Mouse (Mus musculus) hindbrain, embryonic 16.5 days (tissue): ENCODE data around the gene Radil. TPM values are rescaled to one million over a fixed set of nuclear protein-coding genes. Genes with fewer than 3 reads are reported as not detected.

Experiments used
- ATAC-seq: fragments of 200-750 bp; cut with Nextera tagmentation; 2 replicates; pipeline ENCODE4 v1.8.0; 2017; ENCODE audit warnings: moderate TSS enrichment, moderate library complexity
- H3K27ac ChIP-seq: fragments of 300-500 bp; sonication (generic); 2 replicates; pipeline ENCODE4 v1.5.1; 2014; ENCODE audit warnings: low read depth, mild to moderate bottlenecking, control low read depth, low read length, moderate library complexity
- H3K27me3 ChIP-seq: fragments of 300-500 bp; sonication (generic); replicated peaks from 2 replicates; pipeline ENCODE4 v1.6.1; 2014; ENCODE audit warnings: low read length; ENCODE audit not compliant: control insufficient read depth, insufficient read depth
- H3K36me3 ChIP-seq: fragments of 300-500 bp; sonication (generic); 2 replicates; pipeline ENCODE4 v1.6.1; 2014; ENCODE audit warnings: mild to moderate bottlenecking, low read length, moderate library complexity, mixed read lengths; ENCODE audit not compliant: control insufficient read depth, insufficient read depth
- H3K4me1 ChIP-seq: fragments of 300-500 bp; sonication (generic); 2 replicates; pipeline ENCODE4 v1.6.1; 2014; ENCODE audit warnings: low read depth, low read length; ENCODE audit not compliant: control insufficient read depth, insufficient read depth
- H3K4me2 ChIP-seq: fragments of 300-500 bp; sonication (generic); 2 replicates; pipeline ENCODE4 v1.6.1; 2014; ENCODE audit warnings: mild to moderate bottlenecking, low read length, control low read depth, moderate library complexity
- H3K4me3 ChIP-seq: fragments of 300-500 bp; sonication (generic); 2 replicates; pipeline ENCODE4 v1.5.1; 2014; ENCODE audit warnings: mild to moderate bottlenecking, low read length, control low read depth, moderate library complexity
- H3K9ac ChIP-seq: fragments of 300-500 bp; sonication (generic); 2 replicates; pipeline ENCODE4 v1.6.1; 2014; ENCODE audit warnings: low read depth, mild to moderate bottlenecking, control low read depth, low read length, moderate library complexity
- H3K9me3 ChIP-seq: fragments of 300-500 bp; sonication (generic); 2 replicates; pipeline ENCODE4 v1.6.1; 2014; ENCODE audit warnings: mild to moderate bottlenecking, low read length, moderate library complexity; ENCODE audit not compliant: control insufficient read depth
- WGBS: fragments of 180-500 bp; shearing (Covaris S2); extraction: QIAGEN DNeasy Blood & Tissue Kit; methylation state at CpG from one replicate; pipeline ENCODE4 v1.1.7; 2014; 5-methylcytosine and 5-hydroxymethylcytosine counted together
- polyA plus RNA-seq: library from polyadenylated mRNA; unstranded; fragments of >200 nt; fragmentation: Nextera tagmentation; extraction: Ambion mirVana; gene quantifications from 2 replicates; pipeline ENCODE4 v1.2.1, GENCODE M21; 2015

The Radil gene
- polyA plus RNA-seq, 1 experiment from 2014 or later, result 24.3 TPM

GRCm38 (mm10) chr5:142439911-142440432, 110.9 kb downstream of the Radil start:
- WGBS, result 3% methylated on average over 11 of the region's 12 CpGs
- Histone ChIP-seq H3K27ac (peak overlapping the region; percentile 80), H3K9me3 (no peaks in the 10 kb centered on the region), H3K4me2 (peak overlapping the region; percentile 54), H3K36me3 (peaks cover 14% of the 10 kb centered on the region), H3K27me3 (no peaks in the 10 kb centered on the region), H3K4me3 (peak overlapping the region; percentile 20), H3K4me1 (peaks cover 22% of the 10 kb centered on the region), H3K9ac (peak overlapping the region; percentile 32; the same call in 1 of the 2 replicates)
- ATAC-seq, result peak; percentile 77

DNA sequence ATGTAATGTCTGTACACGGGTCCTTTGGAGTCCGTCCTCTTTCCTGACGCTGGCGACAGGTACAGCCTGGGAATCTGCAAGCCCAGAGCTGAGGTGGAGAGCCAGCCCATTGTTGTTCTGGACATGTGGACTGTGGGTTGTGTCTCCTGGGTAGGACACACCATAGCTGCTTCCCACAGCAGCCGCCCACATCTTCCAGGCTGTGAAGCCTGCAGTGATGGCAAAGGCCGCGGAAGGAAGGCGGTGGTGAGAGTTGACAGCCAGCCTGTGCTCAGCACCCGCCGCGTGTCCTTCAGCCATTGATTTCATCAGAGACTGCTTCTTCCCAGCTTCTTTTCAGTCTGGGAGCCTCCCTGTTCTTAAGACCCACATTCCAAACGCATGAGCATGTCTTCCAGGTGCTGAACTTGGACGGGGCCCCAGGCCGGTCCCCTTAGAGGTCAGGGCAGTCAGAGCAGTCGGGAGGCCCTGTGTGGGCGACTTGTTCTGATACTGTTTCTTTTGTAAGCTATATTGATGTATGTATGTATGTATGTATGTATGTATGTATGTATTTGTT, 112.4 kb downstream of the Radil start:
- H3K27ac ChIP-seq, result no peak overlapping the region
- no peaks in the 10 kb centered on the region for H3K9me3 ChIP-seq
- H3K9ac ChIP-seq, result no peak overlapping the region
- no peak overlapping the region for H3K4me3 ChIP-seq
- WGBS, result 81% methylated on average over 16 of the region's 16 CpGs
- H3K4me1 ChIP-seq, result peaks cover 20% of the 10 kb centered on the region
- no peak overlapping the region for H3K4me2 ChIP-seq
- no peak for ATAC-seq
- H3K36me3 ChIP-seq, result peaks cover 14% of the 10 kb centered on the region
- H3K27me3 ChIP-seq, result no peaks in the 10 kb centered on the region

- H3K4me2 ChIP-seq, result no peak overlapping the region
- H3K36me3 ChIP-seq, result peaks cover 14% of the 10 kb centered on the region
- no peaks in the 10 kb centered on the region for H3K27me3 ChIP-seq
- H3K9ac ChIP-seq, result no peak overlapping the region
- no peaks in the 10 kb centered on the region for H3K9me3 ChIP-seq
- H3K4me3 ChIP-seq, result no peak overlapping the region
- peaks cover 20% of the 10 kb centered on the region for H3K4me1 ChIP-seq
- ATAC-seq, result no peak
- no peak overlapping the region for H3K27ac ChIP-seq
- 98% methylated on average over 15 of the region's 15 CpGs for WGBS
Observed at GRCm38 (mm10) chr5:142435736-142436135, 115.2 kb downstream of the Radil start.

Other genes with a start within 250 kb of the Radil start
- gene Foxk1, start 149.6 kb downstream of the Radil start, polyA plus RNA-seq, result 3.1 and 5.1 TPM in 2 replicates
- gene Ap5z1, start 87.2 kb downstream of the Radil start, polyA plus RNA-seq, result 12.3 and 13.7 TPM in 2 replicates
- gene Papolb, start 21.0 kb downstream of the Radil start, polyA plus RNA-seq, result 0.15 and 0.16 TPM in 2 replicates
- gene Mmd2, start 57.7 kb upstream of the Radil start, polyA plus RNA-seq, result 83.8 and 110 TPM in 2 replicates
- 36.8 and 42.0 TPM in 2 replicates for gene Wipi2, start 76.6 kb upstream of the Radil start, polyA plus RNA-seq
- gene Slc29a4, start 141.4 kb upstream of the Radil start, polyA plus RNA-seq, result 87.4 and 98.0 TPM in 2 replicates